Mouse (Mus musculus) erythroblast, embryonic 14.5 days (primary cell): ENCODE measurements around the gene Umps.

ENCODE experiments used
- GATA1 ChIP-seq: IDR thresholded peaks from 2 replicates; pipeline ENCODE4 v1.6.1; 2012; ENCODE audit warnings: low read length, inconsistent platforms, mixed read lengths
- TAL1 ChIP-seq: IDR thresholded peaks from 3 replicates; pipeline ENCODE4 v1.6.1; 2012; ENCODE audit warnings: low read length, inconsistent platforms, mixed read lengths

- TF ChIP-seq TAL1 (no peak), GATA1 (no peak)
These were observed 42.7 kb upstream of the Umps start for GRCm38 (mm10) chr16:34009567-34009966.
